Mouse (Mus musculus) splenic B cell, adult 2 months (primary cell): ENCODE results near the gene Urb2.
"Not testable (repeated sequence)": the region's sequence is repeated elsewhere in the genome, so short reads cannot be mapped to it uniquely, and the experiment has no call there.

Experiments used
- DNase-seq: peaks from one replicate; pipeline ENCODE4 v3.0.0-alpha.2; 2011; ENCODE audit warnings: low read depth, low spot score
- H3K27me3 ChIP-seq: 2 replicates; pipeline ENCODE4 v1.6.1; 2012; ENCODE audit warnings: mild to moderate bottlenecking, low read length, moderate library complexity, mixed read lengths; ENCODE audit not compliant: control insufficient read depth, poor library complexity, insufficient read depth, severe bottlenecking
- H3K36me3 ChIP-seq: 2 replicates; pipeline ENCODE4 v1.6.1; 2012; ENCODE audit warnings: mild to moderate bottlenecking, low read length, moderate library complexity, mixed read lengths; ENCODE audit not compliant: control insufficient read depth, poor library complexity, insufficient read depth, severe bottlenecking

Urb2 gene

DNA sequence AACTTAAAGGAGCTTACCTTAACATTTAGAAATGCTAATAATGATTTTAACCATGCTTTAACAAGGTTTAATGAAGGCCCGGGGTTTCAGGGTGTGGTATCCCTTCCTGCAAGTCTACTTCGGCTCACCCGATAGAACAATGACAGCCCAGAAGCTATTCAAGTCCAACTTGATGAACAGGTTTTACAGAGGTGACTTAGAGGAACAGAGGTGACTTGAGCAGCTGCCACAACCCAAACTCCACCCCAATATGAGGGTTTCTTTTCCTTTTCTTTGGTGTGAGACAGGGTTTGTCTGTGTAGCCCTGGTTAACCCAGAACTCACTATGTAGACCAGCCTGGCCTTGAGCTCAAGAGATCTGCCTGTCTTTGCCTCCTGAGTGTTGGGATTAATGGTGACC, 27.3 kb upstream of the Urb2 start:
- no peak for DNase-seq
- no peaks in the 10 kb centered on the region for H3K27me3 ChIP-seq
- peaks cover 6% of the 10 kb centered on the region for H3K36me3 ChIP-seq

DNA sequence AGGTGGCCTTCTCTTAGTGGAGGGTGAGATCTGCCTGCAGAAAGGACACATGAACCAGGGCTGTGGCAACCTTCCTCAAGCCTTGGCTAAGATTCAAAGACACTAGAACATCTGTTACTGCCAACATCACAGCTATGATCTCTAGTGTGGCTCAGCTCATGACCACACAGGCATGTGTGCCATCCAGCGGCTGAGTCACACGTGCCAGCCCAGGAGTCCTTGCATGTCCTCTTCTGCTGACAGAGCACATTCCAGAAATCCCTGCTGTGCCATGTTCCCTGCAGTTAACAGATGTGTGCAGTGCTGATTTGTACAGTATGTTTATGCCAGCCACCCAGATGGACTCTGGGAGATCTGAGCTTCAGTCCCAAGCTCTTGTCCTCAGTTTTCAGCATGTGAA, 21.7 kb upstream of the Urb2 start:
- Histone ChIP-seq H3K36me3 (peaks cover 8% of the 10 kb centered on the region; the same call in 1 of the 2 replicates), H3K27me3 (no peaks in the 10 kb centered on the region)
- no peak for DNase-seq

DNA sequence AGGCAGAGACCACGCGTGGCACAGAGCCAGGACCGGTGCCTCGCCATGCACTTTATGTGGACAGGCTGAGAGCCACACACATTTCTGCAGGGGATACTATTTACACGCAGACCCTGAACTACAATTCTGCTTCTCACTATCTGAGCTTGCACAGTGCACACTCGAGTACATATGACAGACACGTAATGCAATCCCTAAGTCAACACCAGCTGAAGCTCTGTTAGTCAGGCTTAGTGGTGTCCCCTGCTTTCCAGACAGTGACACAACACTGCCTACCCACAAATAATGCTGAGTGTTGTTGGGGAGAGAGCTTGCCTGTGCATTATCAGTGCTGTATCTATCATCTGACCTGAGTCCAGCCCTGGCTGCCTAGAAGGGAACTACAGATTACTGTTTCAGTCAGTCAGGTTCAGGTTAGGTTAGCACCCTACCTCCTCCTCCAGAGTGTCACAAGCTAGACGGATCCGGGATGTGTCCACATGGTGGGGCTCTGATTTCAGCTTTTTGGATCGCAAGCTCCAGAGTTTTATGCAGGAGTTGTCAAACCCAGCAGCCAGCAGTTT, 18.7 kb upstream of the Urb2 start:
- no peak for DNase-seq
- peaks cover 6% of the 10 kb centered on the region; the same call in 1 of the 2 replicates for H3K36me3 ChIP-seq
- no peaks in the 10 kb centered on the region for H3K27me3 ChIP-seq

DNA sequence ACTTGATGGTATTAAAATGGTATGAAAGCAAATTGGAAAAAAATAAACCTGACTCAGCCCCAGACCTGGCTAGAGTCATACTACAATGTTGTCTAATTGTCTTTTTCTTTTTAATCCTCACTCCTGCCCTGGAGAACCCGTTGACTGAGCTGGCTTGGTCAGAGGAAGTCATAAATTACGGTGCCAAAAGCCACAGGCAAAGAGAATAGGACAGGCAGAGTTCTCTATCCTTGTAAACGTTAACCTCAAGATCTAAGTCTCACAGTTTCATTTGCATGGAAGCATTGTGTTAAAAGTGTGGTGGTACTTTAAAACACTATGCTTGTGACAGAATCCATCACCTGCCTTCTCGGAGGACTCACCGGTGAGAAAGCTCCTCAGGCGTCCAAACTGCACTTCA, 13.5 kb upstream of the Urb2 start:
- H3K36me3 ChIP-seq: peaks cover 9% of the 10 kb centered on the region
- no peak for DNase-seq
- H3K27me3 ChIP-seq: no peaks in the 10 kb centered on the region

DNA sequence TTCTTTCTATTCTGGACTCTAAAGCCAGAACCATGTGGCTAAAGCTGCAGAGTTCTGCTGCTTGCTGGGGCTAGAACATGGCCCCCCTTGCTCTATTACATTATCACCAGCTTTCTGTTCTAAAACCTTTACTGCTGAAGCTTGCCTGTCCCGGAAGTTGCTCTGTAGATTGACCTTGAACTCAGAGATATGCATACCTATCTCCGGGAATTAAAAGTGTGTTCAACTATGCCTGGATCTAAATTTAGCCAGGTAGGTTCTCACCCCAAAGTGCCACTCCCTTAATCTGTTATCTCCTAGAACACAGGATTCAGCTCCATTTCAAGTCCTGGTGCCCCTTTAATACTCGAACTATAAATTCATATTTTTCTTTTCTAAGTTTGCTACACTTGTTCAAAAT, 9.7 kb upstream of the Urb2 start:
- Histone ChIP-seq H3K36me3 (peaks cover 4% of the 10 kb centered on the region; the same call in 1 of the 2 replicates), H3K27me3 (no peaks in the 10 kb centered on the region)
- no peak for DNase-seq

DNA sequence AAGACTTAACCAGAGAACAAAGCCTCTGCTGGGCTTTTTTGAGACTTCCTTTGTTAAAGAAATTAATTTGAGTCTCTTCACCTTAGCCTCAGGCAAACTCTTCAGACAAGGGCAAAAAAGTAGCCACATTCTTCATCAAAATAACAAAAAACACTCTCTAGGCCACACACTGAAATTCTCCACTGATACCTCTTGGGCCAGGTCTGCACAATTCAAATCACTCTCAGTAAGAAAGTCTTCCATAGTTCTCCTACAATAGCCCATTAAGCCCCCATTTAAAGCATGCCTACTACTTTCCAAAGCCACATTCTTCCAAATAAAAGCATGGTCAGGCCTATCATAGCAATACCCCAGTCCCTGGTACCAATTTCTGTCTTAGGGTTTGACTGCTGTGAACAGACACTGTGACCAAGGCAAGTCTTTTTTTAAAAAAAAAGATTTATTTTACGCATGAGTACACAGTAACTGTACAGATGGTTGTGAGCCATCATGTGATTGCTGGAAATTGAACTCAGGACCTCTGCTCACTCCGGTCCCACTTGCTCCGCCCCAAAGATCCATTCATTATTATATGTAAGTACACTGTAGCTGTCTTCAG, 9.2 kb upstream of the Urb2 start:
- DNase-seq: no peak
- H3K27me3 ChIP-seq: no peaks in the 10 kb centered on the region
- peaks cover 4% of the 10 kb centered on the region; the same call in 1 of the 2 replicates for H3K36me3 ChIP-seq

DNA sequence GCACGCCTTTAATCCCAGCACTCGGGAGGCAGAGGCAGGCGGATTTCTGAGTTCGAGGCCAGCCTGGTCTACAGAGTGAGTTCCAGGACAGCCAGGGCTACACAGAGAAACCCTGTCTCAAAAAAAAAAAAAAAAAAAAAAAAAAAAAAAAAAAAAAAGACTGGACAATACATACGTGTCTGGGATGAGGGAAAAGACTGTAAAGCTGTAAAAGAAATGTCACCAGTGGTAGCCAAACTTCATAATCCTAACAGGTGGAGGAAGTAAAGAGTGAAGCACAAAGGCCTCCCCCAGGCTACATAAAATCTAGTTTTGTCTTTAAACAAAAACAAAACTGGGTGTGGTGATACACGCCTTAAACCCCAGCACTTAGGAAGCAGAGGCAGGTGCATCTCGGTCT, 7.0 kb upstream of the Urb2 start:
- not testable (repeated sequence) for H3K36me3 ChIP-seq, H3K27me3 ChIP-seq, DNase-seq

DNA sequence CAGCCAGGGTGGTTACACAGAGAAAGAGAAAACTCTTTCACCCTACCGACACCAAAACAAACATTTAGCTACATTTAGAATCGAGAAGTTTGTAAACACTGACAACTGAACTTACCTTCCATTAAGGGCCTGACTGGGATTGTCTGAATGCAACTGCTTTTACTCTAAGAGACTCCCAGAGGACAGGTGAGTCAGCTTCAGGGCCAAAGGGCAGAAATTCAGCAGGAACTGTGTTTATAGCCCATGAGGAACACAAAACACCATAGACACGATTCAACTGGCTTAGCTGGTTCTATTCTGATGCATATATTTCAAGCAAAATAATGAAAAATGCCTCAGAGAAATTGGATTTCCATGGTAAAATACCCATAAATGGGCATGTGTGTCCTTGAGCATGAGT, 6.6 kb upstream of the Urb2 start:
- no peak for DNase-seq
- Histone ChIP-seq H3K36me3 (no peaks in the 10 kb centered on the region), H3K27me3 (no peaks in the 10 kb centered on the region)

DNA sequence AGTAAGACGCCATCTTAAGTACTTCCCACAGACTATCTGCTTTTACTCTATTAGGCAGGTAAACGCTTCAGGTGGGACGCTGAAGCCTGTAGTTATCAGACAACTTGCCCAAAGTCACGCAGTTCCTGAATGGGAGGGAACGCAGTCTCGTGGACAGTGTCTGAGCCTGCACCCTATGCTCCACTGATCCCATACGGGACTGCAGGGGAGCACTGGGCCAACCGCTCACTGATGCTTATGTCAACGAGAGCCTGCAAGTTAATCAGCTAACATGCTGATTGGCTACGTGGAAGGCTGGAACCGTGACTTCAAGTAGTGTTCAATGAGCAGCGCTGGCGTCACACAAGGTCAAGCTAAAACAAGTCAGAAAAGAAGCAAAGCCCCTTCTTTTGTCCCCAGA, 1.5 kb upstream of the Urb2 start:
- no peaks in the 10 kb centered on the region for H3K36me3 ChIP-seq
- H3K27me3 ChIP-seq: no peaks in the 10 kb centered on the region
- DNase-seq: peak; percentile 58

DNA sequence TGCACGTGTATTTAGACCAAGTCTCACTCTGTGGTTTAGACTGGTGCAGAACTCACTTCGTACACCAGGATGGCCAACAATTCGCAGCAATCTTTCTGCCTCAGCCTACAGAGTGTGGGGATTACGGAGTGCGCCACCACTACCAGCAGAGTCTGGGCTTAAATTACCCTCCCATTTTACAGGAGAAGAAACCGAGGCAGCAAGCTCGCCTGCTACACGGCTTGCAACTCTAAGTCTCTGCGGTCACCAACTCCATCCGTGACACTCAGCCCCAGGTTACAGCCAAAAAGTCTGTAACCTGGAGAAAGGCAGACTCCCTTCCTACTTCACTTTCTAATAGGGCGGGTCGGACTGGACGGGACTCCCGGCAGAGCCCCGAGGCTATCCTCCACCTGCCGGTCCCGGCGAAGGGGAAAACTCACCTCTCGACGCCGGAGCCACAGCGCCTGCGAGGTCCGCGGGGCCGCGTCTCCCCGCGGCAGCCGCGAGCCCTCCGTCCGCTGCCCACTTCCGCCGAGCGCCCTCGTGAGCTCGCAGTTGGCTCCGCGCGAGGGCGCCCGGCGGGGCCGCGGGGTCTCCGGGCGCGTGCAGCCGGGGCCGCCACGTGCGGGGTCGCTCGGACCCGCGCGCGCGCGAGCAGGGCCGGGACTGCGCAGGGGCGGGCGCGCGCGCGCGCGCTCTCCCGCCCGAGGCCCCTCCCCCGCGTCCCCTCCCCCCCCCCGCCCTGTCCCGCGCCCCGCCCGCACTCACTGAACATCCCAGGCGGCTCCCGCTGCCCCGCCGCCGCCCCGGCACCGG, 670 bp upstream of the Urb2 start:
- Histone ChIP-seq H3K36me3 (peaks cover 2% of the 10 kb centered on the region; the same call in 1 of the 2 replicates), H3K27me3 (no peaks in the 10 kb centered on the region)
- DNase-seq: peak; percentile 72

DNA sequence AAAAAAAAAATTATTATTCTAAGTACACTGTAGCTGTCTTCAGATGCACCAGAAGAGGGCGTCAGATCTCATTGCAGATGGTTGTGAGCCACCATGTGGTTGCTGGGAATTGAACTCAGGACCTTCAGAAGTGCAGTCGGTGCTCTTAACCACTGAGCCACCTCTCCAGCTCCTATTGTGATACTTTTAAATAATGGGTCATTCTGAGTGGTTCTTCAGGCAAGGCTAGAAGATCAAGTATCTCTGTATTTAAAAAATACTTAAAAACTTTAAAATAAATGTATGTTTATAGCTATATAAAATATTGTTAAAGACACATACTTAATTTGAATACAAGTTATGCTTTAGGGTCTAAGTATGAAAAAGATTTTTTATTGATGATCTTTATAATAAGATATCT, 5.0 kb downstream of the Urb2 start:
- DNase-seq, H3K27me3 ChIP-seq, H3K36me3 ChIP-seq: not testable (repeated sequence)

DNA sequence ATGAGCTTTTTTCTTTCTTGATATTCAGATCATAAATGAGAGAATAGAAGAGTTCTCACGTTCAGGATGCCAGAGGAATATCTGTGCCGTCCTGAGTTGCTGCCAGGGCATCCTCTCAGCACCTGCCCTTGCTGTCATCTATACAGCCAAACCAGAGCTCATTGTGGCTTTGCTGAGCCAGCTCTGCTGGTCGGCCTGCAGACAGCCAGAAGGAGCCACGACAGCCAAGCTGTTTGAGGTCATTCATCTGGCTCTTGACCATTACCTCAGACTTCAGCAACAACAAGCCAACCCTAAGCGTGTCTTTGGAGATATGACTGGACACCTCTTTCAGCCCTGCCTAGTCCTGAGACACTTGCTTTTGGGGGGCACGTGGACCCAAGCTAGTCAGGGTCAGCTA, 6.5 kb downstream of the Urb2 start:
- DNase-seq: no peak
- Histone ChIP-seq H3K36me3 (peaks cover 8% of the 10 kb centered on the region), H3K27me3 (no peaks in the 10 kb centered on the region)

DNA sequence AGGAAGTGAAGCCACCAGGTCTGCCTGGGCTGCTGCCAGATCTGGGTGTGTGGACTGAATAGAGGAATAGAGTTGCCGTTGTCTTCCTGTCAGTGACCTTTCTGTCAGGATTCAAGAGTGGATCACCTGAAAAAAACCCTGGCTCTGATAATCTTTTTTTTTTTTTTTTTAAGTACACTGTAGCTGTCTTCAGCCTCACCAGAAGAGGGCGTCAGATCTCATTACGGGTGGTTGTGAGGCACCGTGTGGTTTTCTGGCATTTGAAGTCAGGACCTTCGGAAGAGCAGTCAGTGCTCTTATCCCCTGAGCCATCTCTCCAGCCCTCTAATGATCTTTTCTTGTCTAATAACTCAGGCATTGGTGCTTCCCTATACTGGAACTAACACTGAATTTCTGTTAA, 12.1 kb downstream of the Urb2 start:
- peaks cover 10% of the 10 kb centered on the region for H3K36me3 ChIP-seq
- no peaks in the 10 kb centered on the region for H3K27me3 ChIP-seq
- peak; percentile 8 for DNase-seq

DNA sequence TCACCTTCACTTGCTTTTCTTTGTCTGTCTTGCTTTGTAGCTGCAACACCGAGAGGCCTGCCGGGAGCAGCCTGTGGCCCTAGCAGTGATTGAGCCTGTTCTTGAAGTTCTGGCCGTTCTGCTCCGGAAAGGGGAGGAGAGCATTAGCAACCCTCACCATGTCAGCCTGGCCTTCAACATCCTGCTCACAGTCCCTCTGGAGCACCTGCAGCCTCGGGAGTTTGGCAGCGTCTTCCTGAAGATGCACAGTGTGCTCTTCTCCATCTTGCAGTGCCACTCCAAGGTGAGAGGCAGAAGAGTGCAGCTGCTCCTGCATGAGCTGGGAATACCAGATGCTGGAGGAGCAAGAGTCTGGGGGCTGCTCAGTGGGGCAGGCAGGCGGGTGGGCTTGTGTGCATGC, 16.8 kb downstream of the Urb2 start:
- no peak for DNase-seq
- H3K27me3 ChIP-seq: no peaks in the 10 kb centered on the region
- peaks cover 7% of the 10 kb centered on the region for H3K36me3 ChIP-seq

DNA sequence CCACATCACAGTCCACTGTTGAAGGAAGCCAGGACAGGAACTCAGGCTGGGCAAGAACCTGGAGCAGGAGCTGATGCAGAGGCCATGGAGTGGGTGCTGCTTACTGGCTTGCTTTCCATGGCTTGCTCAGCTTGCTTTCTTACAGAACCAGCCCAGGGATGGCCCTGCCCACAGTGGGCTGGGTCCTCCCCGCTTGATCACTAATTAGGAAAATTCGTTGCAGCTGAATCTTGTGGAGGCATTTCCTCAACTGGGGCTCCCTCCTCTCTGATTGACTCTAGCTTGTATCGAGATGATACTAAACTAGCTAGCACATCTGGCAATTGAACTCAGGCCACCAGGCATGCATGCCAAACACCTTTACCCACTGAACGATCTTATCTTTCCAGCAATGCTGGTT, 18.0 kb downstream of the Urb2 start:
- Histone ChIP-seq H3K27me3 (no peaks in the 10 kb centered on the region), H3K36me3 (peaks cover 7% of the 10 kb centered on the region)
- no peak for DNase-seq
